Mouse (Mus musculus) heart, postnatal 0 days (tissue): ENCODE measurements at regions not wholly inside any gene's neighbourhood (a gene's known extent, or its start where the extent isn't known, plus 50 kb on each side); places are given as distances from the start of the nearest gene placed in this dataset.

Experiments
- ATAC-seq: fragments of 200-750 bp; cut with Nextera tagmentation; 2 replicates; pipeline ENCODE4 v1.8.0; 2017; ENCODE audit warnings: low read depth, moderate number of reproducible peaks, moderate library complexity; ENCODE audit not compliant: insufficient read depth
- DNase-seq: peaks from one replicate; pipeline ENCODE4 v3.0.0-alpha.2; 2016; ENCODE audit warnings: low spot score
- H3K27ac ChIP-seq: fragments of 300-500 bp; sonication (generic); 2 replicates; pipeline ENCODE4 v1.5.1; 2014; ENCODE audit warnings: low read depth, mild to moderate bottlenecking
- H3K27me3 ChIP-seq: fragments of 300-500 bp; sonication (generic); 2 replicates; pipeline ENCODE4 v1.6.1; 2014; ENCODE audit warnings: low read length, mixed read lengths; ENCODE audit not compliant: control insufficient read depth, insufficient read depth
- H3K36me3 ChIP-seq: fragments of 300-500 bp; sonication (generic); replicated peaks from 2 replicates; pipeline ENCODE4 v1.6.1; 2014; ENCODE audit warnings: low read length, mixed read lengths; ENCODE audit not compliant: control insufficient read depth, insufficient read depth
- H3K4me1 ChIP-seq: fragments of 300-500 bp; sonication (generic); 2 replicates; pipeline ENCODE4 v1.6.1; 2014; ENCODE audit warnings: antibody characterized with exemption; ENCODE audit not compliant: control insufficient read depth, insufficient read depth
- H3K4me2 ChIP-seq: fragments of 300-500 bp; sonication (generic); 2 replicates; pipeline ENCODE4 v1.6.1; 2014; ENCODE audit warnings: low read depth, mild to moderate bottlenecking, low read length, moderate library complexity
- H3K4me3 ChIP-seq: fragments of 300-500 bp; sonication (generic); 2 replicates; pipeline ENCODE4 v1.5.1; 2014; ENCODE audit warnings: low read depth, low read length
- H3K9ac ChIP-seq: fragments of 300-500 bp; sonication (generic); replicated peaks from 2 replicates; pipeline ENCODE4 v1.6.1; 2014; ENCODE audit warnings: low read depth, low read length, mixed read lengths
- H3K9me3 ChIP-seq: fragments of 300-500 bp; sonication (generic); replicated peaks from 2 replicates; pipeline ENCODE4 v1.6.1; 2016; ENCODE audit warnings: low read length; ENCODE audit not compliant: control insufficient read depth
- CTCF ChIP-seq: IDR thresholded peaks from 2 replicates; pipeline ENCODE4 v1.5.1; 2016; ENCODE audit warnings: antibody characterized with exemption, control low read depth, low read depth
- EP300 ChIP-seq: IDR thresholded peaks from 2 replicates; pipeline ENCODE4 v1.6.1; 2016; ENCODE audit warnings: antibody characterized with exemption, low read depth
- WGBS: fragments of 180-500 bp; shearing (Covaris S2); extraction: QIAGEN DNeasy Blood & Tissue Kit; methylation state at CpG from one replicate; pipeline ENCODE4 v1.1.7; 2014; 5-methylcytosine and 5-hydroxymethylcytosine counted together

GRCm38 (mm10) chr10:95057051-95057714 lies 112.5 kb upstream of the Plxnc1 start:
- Histone ChIP-seq H3K36me3 (no peaks in the 10 kb centered on the region), H3K27ac (no peak overlapping the region), H3K9me3 (no peaks in the 10 kb centered on the region), H3K4me2 (no peak overlapping the region), H3K4me3 (no peak overlapping the region), H3K9ac (no peak overlapping the region), H3K4me1 (no peaks in the 10 kb centered on the region; the same call in 1 of the 2 replicates), H3K27me3 (no peaks in the 10 kb centered on the region)
- DNase-seq (no peak), ATAC-seq (no peak)
- 59% methylated on average over 9 of the region's 9 CpGs for WGBS
- no peak for TF ChIP-seq EP300
- TF ChIP-seq CTCF: no peak

- 80% methylated on average over 4 of the region's 4 CpGs for WGBS
Observed at GRCm38 (mm10) chr10:95056541-95056940, 111.9 kb upstream of the Plxnc1 start.

DNA sequence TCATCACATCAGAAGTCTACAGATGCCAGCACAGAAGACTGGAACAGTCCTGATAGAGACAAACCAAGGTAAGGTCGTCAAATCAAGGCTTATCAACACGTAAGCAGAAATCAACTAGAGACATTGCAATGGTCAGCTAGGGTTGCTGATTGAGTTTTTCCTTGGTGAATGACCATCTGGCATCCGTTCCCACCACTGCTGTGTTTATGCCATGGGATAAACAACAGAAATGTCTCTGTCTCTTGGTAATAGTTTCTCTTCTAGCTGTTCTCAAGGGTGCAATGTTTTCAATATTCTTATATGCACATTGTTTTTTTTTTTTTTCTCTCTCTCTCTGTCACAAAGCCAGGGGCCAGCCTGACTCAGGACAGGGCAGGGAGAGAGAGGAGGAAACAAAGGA lies 110.2 kb upstream of the Plxnc1 start:
- WGBS: 81% methylated on average over 3 of the region's 3 CpGs
- no peak overlapping the region for H3K4me3 ChIP-seq
- H3K27ac ChIP-seq: no peak overlapping the region
- no peaks in the 10 kb centered on the region for H3K36me3 ChIP-seq
- H3K4me2 ChIP-seq: no peak overlapping the region
- H3K9me3 ChIP-seq: no peaks in the 10 kb centered on the region
- TF ChIP-seq EP300 (no peak), CTCF (no peak)
- DNase-seq (no peak), ATAC-seq (no peak)
- H3K27me3 ChIP-seq: no peaks in the 10 kb centered on the region
- H3K9ac ChIP-seq: no peak overlapping the region
- no peaks in the 10 kb centered on the region; the same call in 1 of the 2 replicates for H3K4me1 ChIP-seq

More at GRCm38 (mm10) chr10:95056541-95056940, 111.9 kb upstream of the Plxnc1 start:
- no peak for ATAC-seq
- no peak for DNase-seq
- no peaks in the 10 kb centered on the region for H3K36me3 ChIP-seq
- H3K9me3 ChIP-seq: no peaks in the 10 kb centered on the region
- no peak overlapping the region for H3K4me3 ChIP-seq
- H3K4me1 ChIP-seq: no peaks in the 10 kb centered on the region; the same call in 1 of the 2 replicates
- no peak overlapping the region for H3K4me2 ChIP-seq
- TF ChIP-seq CTCF (no peak), EP300 (no peak)
- H3K27me3 ChIP-seq: no peaks in the 10 kb centered on the region
- no peak overlapping the region for H3K27ac ChIP-seq
- no peak overlapping the region for H3K9ac ChIP-seq

- H3K9me3 ChIP-seq: no peaks in the 10 kb centered on the region
- 77% methylated on average over 5 of the region's 5 CpGs for WGBS
- no peak overlapping the region for H3K27ac ChIP-seq
- TF ChIP-seq CTCF (no peak), EP300 (no peak)
- H3K27me3 ChIP-seq: no peaks in the 10 kb centered on the region
- H3K4me2 ChIP-seq: no peak overlapping the region
- no peak overlapping the region for H3K4me3 ChIP-seq
- no peaks in the 10 kb centered on the region; the same call in 1 of the 2 replicates for H3K4me1 ChIP-seq
- H3K36me3 ChIP-seq: no peaks in the 10 kb centered on the region
- no peak overlapping the region for H3K9ac ChIP-seq
- ATAC-seq: no peak
- DNase-seq: no peak
Observed at GRCm38 (mm10) chr10:95048790-95049189, 104.2 kb upstream of the Plxnc1 start.

DNA sequence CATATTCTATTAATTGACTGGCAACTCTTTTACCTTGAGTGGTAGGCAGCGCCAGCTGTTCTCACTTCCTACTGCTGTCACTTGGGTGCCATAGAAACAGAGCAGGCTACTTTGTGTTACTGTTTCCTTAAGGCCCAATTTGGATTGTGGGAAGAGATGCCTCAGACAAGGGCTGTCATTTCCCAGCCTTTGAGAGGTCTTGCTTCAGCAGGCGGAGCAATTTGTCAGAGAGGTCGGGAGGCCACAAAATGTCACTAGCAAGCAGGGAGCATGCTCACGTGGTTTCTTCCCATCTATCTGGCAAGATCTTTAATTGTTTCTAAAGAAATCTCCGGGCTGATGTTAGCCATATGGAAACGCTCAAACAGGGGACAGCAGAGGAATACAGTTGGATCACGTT lies 99.3 kb upstream of the Plxnc1 start:
- Histone ChIP-seq H3K4me3 (no peak overlapping the region), H3K36me3 (no peaks in the 10 kb centered on the region), H3K9ac (no peak overlapping the region), H3K27ac (no peak overlapping the region), H3K4me1 (no peaks in the 10 kb centered on the region), H3K27me3 (no peaks in the 10 kb centered on the region), H3K4me2 (no peak overlapping the region), H3K9me3 (no peaks in the 10 kb centered on the region)
- TF ChIP-seq EP300 (no peak), CTCF (no peak)
- ATAC-seq (no peak), DNase-seq (no peak)
- 36% methylated on average over 7 of the region's 7 CpGs for WGBS
